Mouse (Mus musculus): ENCODE results near the gene Me1. TPM values are rescaled to one million over a fixed set of nuclear protein-coding genes. Genes with fewer than 3 reads are reported as not detected.

Gene Me1
- polyA plus RNA-seq, 1 experiment: 0.03 TPM

GRCm38 (mm10) chr9:86651254-86651653 lies 44.5 kb downstream of the Me1 start:
- H3K4me1 ChIP-seq (ENCODE audit: control insufficient read depth): no peaks in the 10 kb centered on the region
- H3K4me3 ChIP-seq (replicated peaks): no peak overlapping the region
- TF ChIP-seq GATA1 (IDR thresholded peaks at IDR 0.05; ENCODE audit: low read length) (no peak), TAL1 (IDR thresholded peaks at IDR 0.05; ENCODE audit: low read length) (no peak)
- H3K36me3 ChIP-seq (ENCODE audit: control insufficient read depth): no peaks in the 10 kb centered on the region
- H3K27me3 ChIP-seq (ENCODE audit: control insufficient read depth): no peaks in the 10 kb centered on the region
- no peaks in the 10 kb centered on the region for H3K9me3 ChIP-seq (ENCODE audit: control insufficient read depth, low read length)

- TF ChIP-seq GATA1 (IDR thresholded peaks at IDR 0.05; ENCODE audit: low read length): no peak
- TF ChIP-seq TAL1 (IDR thresholded peaks at IDR 0.05; ENCODE audit: low read length): no peak
- no peaks in the 10 kb centered on the region for H3K4me1 ChIP-seq (ENCODE audit: control insufficient read depth)
- no peaks in the 10 kb centered on the region for H3K9me3 ChIP-seq (ENCODE audit: control insufficient read depth, low read length)
- no peaks in the 10 kb centered on the region for H3K27me3 ChIP-seq (ENCODE audit: control insufficient read depth)
- no peak overlapping the region for H3K4me3 ChIP-seq (replicated peaks)
- no peaks in the 10 kb centered on the region for H3K36me3 ChIP-seq (ENCODE audit: control insufficient read depth)
Measured at GRCm38 (mm10) chr9:86650822-86651221, 44.9 kb downstream of the Me1 start.

- TF ChIP-seq TAL1 (IDR thresholded peaks at IDR 0.05; ENCODE audit: low read length): no peak
- no peak for TF ChIP-seq GATA1 (IDR thresholded peaks at IDR 0.05; ENCODE audit: low read length)
- Histone ChIP-seq H3K27me3 (ENCODE audit: control insufficient read depth) (no peaks in the 10 kb centered on the region), H3K36me3 (ENCODE audit: control insufficient read depth) (no peaks in the 10 kb centered on the region), H3K4me3 (replicated peaks) (no peak overlapping the region), H3K9me3 (ENCODE audit: control insufficient read depth, low read length) (no peaks in the 10 kb centered on the region), H3K4me1 (ENCODE audit: control insufficient read depth) (no peaks in the 10 kb centered on the region)
Measured at GRCm38 (mm10) chr9:86647931-86648550, 47.7 kb downstream of the Me1 start.

- H3K9me3 ChIP-seq (ENCODE audit: control insufficient read depth, low read length): no peaks in the 10 kb centered on the region
- no peak overlapping the region for H3K4me3 ChIP-seq (replicated peaks)
- H3K4me1 ChIP-seq (ENCODE audit: control insufficient read depth): no peaks in the 10 kb centered on the region
- no peaks in the 10 kb centered on the region for H3K36me3 ChIP-seq (ENCODE audit: control insufficient read depth)
- no peaks in the 10 kb centered on the region for H3K27me3 ChIP-seq (ENCODE audit: control insufficient read depth)
- no peak for TF ChIP-seq TAL1 (IDR thresholded peaks at IDR 0.05; ENCODE audit: low read length)
Measured at GRCm38 (mm10) chr9:86646807-86647206, 48.9 kb downstream of the Me1 start.

- Histone ChIP-seq H3K36me3 (ENCODE audit: control insufficient read depth) (no peaks in the 10 kb centered on the region), H3K27me3 (ENCODE audit: control insufficient read depth) (no peaks in the 10 kb centered on the region), H3K4me1 (ENCODE audit: control insufficient read depth) (no peaks in the 10 kb centered on the region), H3K9me3 (ENCODE audit: control insufficient read depth, low read length) (no peaks in the 10 kb centered on the region), H3K4me3 (replicated peaks) (no peak overlapping the region)
- TF ChIP-seq TAL1 (IDR thresholded peaks at IDR 0.05; ENCODE audit: low read length) (no peak), GATA1 (IDR thresholded peaks at IDR 0.05; ENCODE audit: low read length) (no peak)
Measured at GRCm38 (mm10) chr9:86643497-86643896, 52.3 kb downstream of the Me1 start.

GRCm38 (mm10) chr9:86638771-86639170 lies 57.0 kb downstream of the Me1 start:
- Histone ChIP-seq H3K9me3 (ENCODE audit: control insufficient read depth, low read length) (no peaks in the 10 kb centered on the region), H3K36me3 (ENCODE audit: control insufficient read depth) (no peaks in the 10 kb centered on the region), H3K4me1 (ENCODE audit: control insufficient read depth) (no peaks in the 10 kb centered on the region), H3K27me3 (ENCODE audit: control insufficient read depth) (no peaks in the 10 kb centered on the region), H3K4me3 (replicated peaks) (no peak overlapping the region)
- TF ChIP-seq TAL1 (IDR thresholded peaks at IDR 0.05; ENCODE audit: low read length) (no peak), GATA1 (IDR thresholded peaks at IDR 0.05; ENCODE audit: low read length) (no peak)

GRCm38 (mm10) chr9:86631153-86631552 lies 64.6 kb downstream of the Me1 start:
- Histone ChIP-seq H3K4me1 (ENCODE audit: control insufficient read depth) (no peaks in the 10 kb centered on the region), H3K9me3 (ENCODE audit: control insufficient read depth, low read length) (no peaks in the 10 kb centered on the region), H3K27me3 (ENCODE audit: control insufficient read depth) (no peaks in the 10 kb centered on the region), H3K4me3 (replicated peaks) (no peak overlapping the region), H3K36me3 (ENCODE audit: control insufficient read depth) (no peaks in the 10 kb centered on the region)
- TF ChIP-seq TAL1 (IDR thresholded peaks at IDR 0.05; ENCODE audit: low read length): no peak
- TF ChIP-seq GATA1 (IDR thresholded peaks at IDR 0.05; ENCODE audit: low read length): no peak

GRCm38 (mm10) chr9:86630352-86630931 lies 65.3 kb downstream of the Me1 start:
- Histone ChIP-seq H3K27me3 (ENCODE audit: control insufficient read depth) (no peaks in the 10 kb centered on the region), H3K36me3 (ENCODE audit: control insufficient read depth) (no peaks in the 10 kb centered on the region), H3K4me3 (replicated peaks) (no peak overlapping the region), H3K9me3 (ENCODE audit: control insufficient read depth, low read length) (no peaks in the 10 kb centered on the region), H3K4me1 (ENCODE audit: control insufficient read depth) (no peaks in the 10 kb centered on the region)
- TF ChIP-seq GATA1 (IDR thresholded peaks at IDR 0.05; ENCODE audit: low read length): no peak
- TF ChIP-seq TAL1 (IDR thresholded peaks at IDR 0.05; ENCODE audit: low read length): no peak

- Histone ChIP-seq H3K9me3 (ENCODE audit: control insufficient read depth, low read length) (no peaks in the 10 kb centered on the region), H3K27me3 (ENCODE audit: control insufficient read depth) (no peaks in the 10 kb centered on the region), H3K36me3 (ENCODE audit: control insufficient read depth) (no peaks in the 10 kb centered on the region), H3K4me1 (ENCODE audit: control insufficient read depth) (no peaks in the 10 kb centered on the region), H3K4me3 (replicated peaks) (no peak overlapping the region)
- TF ChIP-seq GATA1 (IDR thresholded peaks at IDR 0.05; ENCODE audit: low read length): no peak
- TF ChIP-seq TAL1 (IDR thresholded peaks at IDR 0.05; ENCODE audit: low read length): no peak
Measured at GRCm38 (mm10) chr9:86629379-86629778, 66.4 kb downstream of the Me1 start.
